Mouse (Mus musculus): ENCODE measurements around the gene Rps8.

DNA sequence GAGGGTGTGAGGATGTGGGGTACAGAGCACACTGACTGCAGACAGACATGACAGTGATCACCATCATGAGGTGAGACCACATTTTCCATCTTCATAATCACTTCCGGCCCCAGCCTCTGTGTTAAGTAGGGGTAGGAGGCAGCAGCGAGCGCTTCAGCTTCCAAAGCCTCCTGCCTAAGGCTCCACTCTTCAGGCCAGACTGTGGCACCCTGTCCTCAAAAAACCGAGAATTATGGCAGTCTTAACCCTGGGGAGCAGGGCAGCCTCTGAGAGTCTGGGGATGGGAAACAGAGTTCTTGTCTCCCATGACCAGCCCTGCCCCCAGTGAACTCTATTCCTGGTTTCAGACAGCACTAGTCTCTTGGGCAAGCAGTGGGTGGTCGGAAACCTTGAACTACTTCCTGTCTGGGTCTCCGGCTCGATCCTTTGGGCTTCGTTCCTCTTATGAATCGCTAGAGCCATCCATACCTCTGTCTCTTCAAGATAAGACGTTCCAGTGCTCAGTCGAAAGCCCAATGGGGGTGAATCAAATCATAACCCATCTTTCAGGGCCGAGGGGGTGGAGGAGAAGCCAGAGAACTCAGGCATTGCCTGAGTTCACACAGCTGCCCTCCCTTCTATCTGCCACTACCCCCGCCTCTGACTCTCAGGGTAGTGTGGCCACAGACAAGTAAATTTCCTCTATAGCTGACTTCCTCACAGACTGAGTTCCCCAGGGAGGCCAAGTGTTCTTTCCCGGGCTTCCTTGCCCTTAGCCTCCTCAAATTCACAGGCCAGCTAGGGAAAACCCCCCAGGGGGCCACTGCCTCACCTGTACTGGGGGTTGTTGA lies 31.3 kb downstream of the Rps8 start:
- TF ChIP-seq POLR2A (IDR thresholded peaks at IDR 0.05; ENCODE audit: low read depth, low read length): no peak; the same call in 1 of the 2 replicates
- no peak for TF ChIP-seq CTCF (IDR thresholded peaks at IDR 0.05; ENCODE audit: extremely low read depth, insufficient read length, insufficient replicate concordance, low read depth, low read length)
